Mouse (Mus musculus): ENCODE measurements around the gene Padi4. TPM values are rescaled to one million over a fixed set of nuclear protein-coding genes. Genes with fewer than 3 reads are reported as not detected.

The Padi4 gene
- polyA plus RNA-seq, 1 experiment, result 2.2 TPM

GRCm38 (mm10) chr4:140704166-140704565 lies 69.9 kb downstream of the Padi4 start:
- Histone ChIP-seq H3K4me3 (ENCODE audit: low read depth, low read length) (peak overlapping the region; percentile 71), H3K9ac (ENCODE audit: low read depth, poor library complexity, severe bottlenecking) (peak overlapping the region; percentile 54), H3K36me3 (ENCODE audit: control insufficient read depth, insufficient read depth, low read length, poor library complexity, severe bottlenecking) (peaks cover 40% of the 10 kb centered on the region), H3K9me3 (replicated peaks; ENCODE audit: control insufficient read depth, insufficient read depth, low read length, poor library complexity, severe bottlenecking) (no peaks in the 10 kb centered on the region), H3K27me3 (ENCODE audit: control insufficient read depth, insufficient read depth, low read length, poor library complexity, severe bottlenecking) (no peaks in the 10 kb centered on the region), H3K27ac (ENCODE audit: insufficient read depth, low read length) (peak overlapping the region; percentile 70), H3K4me1 (ENCODE audit: control insufficient read depth, insufficient read depth, low read length) (peaks cover 5% of the 10 kb centered on the region)
- TF ChIP-seq CTCF (IDR thresholded peaks at IDR 0.05; ENCODE audit: low read depth, low read length), result no peak
- TF ChIP-seq EP300 (IDR thresholded peaks at IDR 0.05; ENCODE audit: insufficient read depth, low read depth, low read length), result no peak
- no peak for TF ChIP-seq POLR2A (IDR thresholded peaks at IDR 0.05; ENCODE audit: insufficient read depth, low read length)

GRCm38 (mm10) chr4:140703636-140704035 lies 70.4 kb downstream of the Padi4 start:
- H3K27me3 ChIP-seq (ENCODE audit: control insufficient read depth, insufficient read depth, low read length, poor library complexity, severe bottlenecking), result no peaks in the 10 kb centered on the region
- TF ChIP-seq CTCF (IDR thresholded peaks at IDR 0.05; ENCODE audit: low read depth, low read length), result no peak
- peak; percentile 69 for TF ChIP-seq POLR2A (IDR thresholded peaks at IDR 0.05; ENCODE audit: insufficient read depth, low read length)
- TF ChIP-seq EP300 (IDR thresholded peaks at IDR 0.05; ENCODE audit: insufficient read depth, low read depth, low read length), result peak; percentile 87; the same call in 1 of the 2 replicates
- peaks cover 34% of the 10 kb centered on the region for H3K36me3 ChIP-seq (ENCODE audit: control insufficient read depth, insufficient read depth, low read length, poor library complexity, severe bottlenecking)
- H3K27ac ChIP-seq (ENCODE audit: insufficient read depth, low read length), result peak overlapping the region; percentile 89
- H3K9ac ChIP-seq (ENCODE audit: low read depth, poor library complexity, severe bottlenecking), result peak overlapping the region; percentile 99
- H3K4me1 ChIP-seq (ENCODE audit: control insufficient read depth, insufficient read depth, low read length), result peaks cover 5% of the 10 kb centered on the region
- H3K4me3 ChIP-seq (ENCODE audit: low read depth, low read length), result peak overlapping the region; percentile 93
- H3K9me3 ChIP-seq (replicated peaks; ENCODE audit: control insufficient read depth, insufficient read depth, low read length, poor library complexity, severe bottlenecking), result no peaks in the 10 kb centered on the region

DNA sequence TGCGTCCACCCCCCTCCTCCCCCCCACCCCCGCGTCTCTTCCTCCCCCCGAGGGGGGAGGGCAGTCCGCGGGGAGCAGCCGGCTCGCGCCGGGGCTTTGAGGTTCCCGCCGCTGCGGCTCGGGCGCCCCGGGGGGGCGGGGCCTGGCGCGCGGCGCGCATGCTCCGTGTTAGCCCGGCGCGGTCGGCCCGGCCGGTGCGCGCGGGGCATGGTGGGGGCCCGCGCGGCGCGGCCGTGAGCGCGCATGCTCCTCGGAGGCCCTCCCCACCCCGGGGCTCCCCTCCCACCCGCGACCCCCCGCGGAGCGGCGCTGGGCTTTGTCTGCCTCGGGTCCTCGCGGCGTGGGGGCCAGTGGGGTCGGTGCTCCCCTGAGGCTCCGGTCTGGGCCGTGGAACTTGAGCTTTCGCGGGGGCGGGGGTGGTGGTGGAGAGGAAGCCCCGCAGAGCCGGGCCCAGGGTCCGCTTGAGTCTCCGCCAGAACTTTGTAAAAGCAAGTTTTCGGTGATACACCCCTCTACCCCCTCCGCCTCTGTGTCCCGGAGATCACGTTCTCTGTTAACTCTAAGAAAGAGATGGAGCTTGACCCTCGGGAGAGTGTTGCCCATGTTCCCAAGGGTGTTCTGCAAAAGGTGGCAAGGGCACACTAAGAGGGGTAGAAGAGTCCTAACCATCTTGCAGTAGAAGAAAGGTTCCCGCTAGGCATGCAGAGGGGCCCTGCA lies 71.3 kb downstream of the Padi4 start:
- Histone ChIP-seq H3K4me1 (ENCODE audit: control insufficient read depth, insufficient read depth, low read length) (peaks cover 5% of the 10 kb centered on the region), H3K9me3 (replicated peaks; ENCODE audit: control insufficient read depth, insufficient read depth, low read length, poor library complexity, severe bottlenecking) (no peaks in the 10 kb centered on the region)

DNA sequence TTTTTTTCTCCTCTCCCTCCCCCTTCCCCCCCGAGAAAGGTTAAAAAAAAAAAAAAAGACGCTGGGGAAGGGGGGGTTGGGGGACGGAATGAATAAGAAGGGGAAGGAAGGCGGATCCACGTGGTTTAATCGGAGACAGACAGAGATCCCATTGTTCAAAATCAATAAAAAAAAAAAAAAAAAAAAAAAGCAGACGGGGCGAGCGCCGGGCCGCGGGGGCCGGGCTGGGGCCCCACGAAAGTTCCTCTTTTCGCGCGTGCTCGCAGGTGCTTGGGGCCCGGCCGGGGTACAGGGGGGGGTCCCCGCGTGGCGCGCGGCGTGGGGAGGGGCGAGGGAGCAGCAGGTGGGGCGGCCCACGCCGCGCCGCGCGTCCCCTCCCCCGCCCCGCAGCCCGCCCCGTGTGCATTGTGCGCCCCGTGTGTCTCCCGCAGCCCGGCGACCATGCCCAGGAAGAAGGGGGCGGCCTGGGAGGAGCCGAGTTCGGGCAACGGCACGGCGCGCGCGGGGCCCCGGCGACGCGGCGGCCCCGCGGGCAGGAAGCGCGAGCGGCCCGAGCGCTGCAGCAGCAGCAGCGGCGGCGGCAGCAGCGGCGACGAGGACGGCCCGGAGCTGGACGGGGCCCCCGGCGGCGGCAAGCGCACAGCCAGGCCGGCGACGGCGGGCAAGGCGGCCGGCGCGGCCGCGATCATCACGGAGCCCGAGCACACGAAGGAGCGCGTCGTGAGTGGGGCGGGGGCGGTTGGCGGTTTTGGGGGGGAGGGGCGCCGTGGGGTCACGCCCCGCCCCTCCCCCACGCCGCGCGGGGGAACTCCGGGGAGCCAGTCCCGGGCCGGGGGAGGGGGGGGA lies 72.1 kb downstream of the Padi4 start:
- Histone ChIP-seq H3K4me1 (ENCODE audit: control insufficient read depth, insufficient read depth, low read length) (peaks cover 5% of the 10 kb centered on the region), H3K27ac (ENCODE audit: insufficient read depth, low read length) (peak overlapping the region; percentile 88), H3K4me3 (ENCODE audit: low read depth, low read length) (peak overlapping the region; percentile 87), H3K36me3 (ENCODE audit: control insufficient read depth, insufficient read depth, low read length, poor library complexity, severe bottlenecking) (peaks cover 18% of the 10 kb centered on the region), H3K9me3 (replicated peaks; ENCODE audit: control insufficient read depth, insufficient read depth, low read length, poor library complexity, severe bottlenecking) (no peaks in the 10 kb centered on the region), H3K9ac (ENCODE audit: low read depth, poor library complexity, severe bottlenecking) (peak overlapping the region; percentile 99), H3K27me3 (ENCODE audit: control insufficient read depth, insufficient read depth, low read length, poor library complexity, severe bottlenecking) (no peaks in the 10 kb centered on the region)
- TF ChIP-seq EP300 (IDR thresholded peaks at IDR 0.05; ENCODE audit: insufficient read depth, low read depth, low read length) (no peak), POLR2A (IDR thresholded peaks at IDR 0.05; ENCODE audit: insufficient read depth, low read length) (no peak), CTCF (IDR thresholded peaks at IDR 0.05; ENCODE audit: low read depth, low read length) (no peak)

More for the DNA sequence above, 71.3 kb downstream of the Padi4 start:
- Histone ChIP-seq H3K36me3 (ENCODE audit: control insufficient read depth, insufficient read depth, low read length, poor library complexity, severe bottlenecking) (peaks cover 26% of the 10 kb centered on the region), H3K27me3 (ENCODE audit: control insufficient read depth, insufficient read depth, low read length, poor library complexity, severe bottlenecking) (no peaks in the 10 kb centered on the region), H3K27ac (ENCODE audit: insufficient read depth, low read length) (peak overlapping the region; percentile 89), H3K9ac (ENCODE audit: low read depth, poor library complexity, severe bottlenecking) (peak overlapping the region; percentile 99), H3K4me3 (ENCODE audit: low read depth, low read length) (peak overlapping the region; percentile 93)
- TF ChIP-seq POLR2A (IDR thresholded peaks at IDR 0.05; ENCODE audit: insufficient read depth, low read length) (no peak), CTCF (IDR thresholded peaks at IDR 0.05; ENCODE audit: low read depth, low read length) (no peak), EP300 (IDR thresholded peaks at IDR 0.05; ENCODE audit: insufficient read depth, low read depth, low read length) (no peak)

GRCm38 (mm10) chr4:140701049-140701715 lies 72.9 kb downstream of the Padi4 start:
- Histone ChIP-seq H3K9me3 (replicated peaks; ENCODE audit: control insufficient read depth, insufficient read depth, low read length, poor library complexity, severe bottlenecking) (no peaks in the 10 kb centered on the region), H3K9ac (ENCODE audit: low read depth, poor library complexity, severe bottlenecking) (peak overlapping the region; percentile 99), H3K4me1 (ENCODE audit: control insufficient read depth, insufficient read depth, low read length) (peaks cover 5% of the 10 kb centered on the region), H3K27ac (ENCODE audit: insufficient read depth, low read length) (peak overlapping the region; percentile 94), H3K4me3 (ENCODE audit: low read depth, low read length) (peak overlapping the region; percentile 99), H3K27me3 (ENCODE audit: control insufficient read depth, insufficient read depth, low read length, poor library complexity, severe bottlenecking) (no peaks in the 10 kb centered on the region), H3K36me3 (ENCODE audit: control insufficient read depth, insufficient read depth, low read length, poor library complexity, severe bottlenecking) (peaks cover 13% of the 10 kb centered on the region; the same call in 1 of the 2 replicates)
- TF ChIP-seq EP300 (IDR thresholded peaks at IDR 0.05; ENCODE audit: insufficient read depth, low read depth, low read length), result no peak
- TF ChIP-seq CTCF (IDR thresholded peaks at IDR 0.05; ENCODE audit: low read depth, low read length), result no peak
- no peak for TF ChIP-seq POLR2A (IDR thresholded peaks at IDR 0.05; ENCODE audit: insufficient read depth, low read length)
